Mouse (Mus musculus): Measurements from ENCODE around the gene Arl15. TPM values are rescaled to one million over a fixed set of nuclear protein-coding genes. Genes with fewer than 3 reads are reported as not detected.

The Arl15 gene
- total RNA-seq, 2 experiments from 2014 or later, result 36.2 to 38.2 TPM

Other genes with a start within 250 kb of the Arl15 start
- gene Snx18, start 175.9 kb upstream of the Arl15 start, total RNA-seq (2021), result 10 to 100 TPM; 22.9 to 23.8 TPM
- 1 to 10 TPM; 9.1 to 9.6 TPM for gene Hspb3, start 130.8 kb upstream of the Arl15 start, total RNA-seq (2021)

Measured in left cerebral cortex, postnatal 36 days (tissue).